8 mouse cellular contexts compared by ENCODE assay signal in genomic region chr13:23307069-23307814, GRCm38 (mm10).
DNase-seq lines count a peak whose midpoint lies in the region; ATAC-seq and TF ChIP-seq lines count a peak whose summit lies in the region.

No protein-coding gene starts in this region.

- no peak overlapping the region for H3K9ac ChIP-seq in lung, embryonic 15.5 days
- no peak overlapping the region for H3K9ac ChIP-seq in forebrain, embryonic 16.5 days (replicated peaks; ENCODE audit: low read depth, low read length)
- H3K9ac ChIP-seq in liver, postnatal 0 days (replicated peaks): no peak overlapping the region

- peaks cover 10% of the 10 kb centered on the region for H3K4me1 ChIP-seq in lung, embryonic 15.5 days
- H3K4me1 ChIP-seq in forebrain, embryonic 16.5 days (replicated peaks; ENCODE audit: control insufficient read depth, insufficient read depth, low read length): peaks cover 10% of the 10 kb centered on the region
- H3K4me1 ChIP-seq in liver, postnatal 0 days (ENCODE audit: insufficient read depth): peaks cover 2% of the 10 kb centered on the region; the same call in 1 of the 2 replicates

- 2% methylated on average over 24 of the region's 24 CpGs for WGBS in lung, embryonic 15.5 days
- WGBS in forebrain, embryonic 16.5 days: 3% methylated on average over 24 of the region's 24 CpGs
- WGBS in liver, postnatal 0 days (ENCODE audit: insufficient replicate concordance): 4% methylated on average over 24 of the region's 24 CpGs

- peak overlapping the region; percentile 49 for H3K4me2 ChIP-seq in lung, embryonic 15.5 days
- H3K4me2 ChIP-seq in forebrain, embryonic 16.5 days (ENCODE audit: low read length): peak overlapping the region; percentile 35
- H3K4me2 ChIP-seq in liver, postnatal 0 days (ENCODE audit: low read depth, low read length): peak overlapping the region; percentile 7

- no peak for TF ChIP-seq CTCF in liver, postnatal 0 days (IDR thresholded peaks at IDR 0.05; ENCODE audit: low read depth)

- H3K27me3 ChIP-seq in lung, embryonic 15.5 days: peaks cover 44% of the 10 kb centered on the region
- peaks cover 35% of the 10 kb centered on the region for H3K27me3 ChIP-seq in forebrain, embryonic 16.5 days (replicated peaks; ENCODE audit: control insufficient read depth, insufficient read depth, low read length)
- H3K27me3 ChIP-seq in liver, postnatal 0 days (ENCODE audit: insufficient read depth, low read length): peaks cover 34% of the 10 kb centered on the region

- TF ChIP-seq EP300 in liver, postnatal 0 days (IDR thresholded peaks at IDR 0.05; ENCODE audit: low read depth): no peak

- no peak overlapping the region for H3K27ac ChIP-seq in lung, embryonic 15.5 days
- H3K27ac ChIP-seq in forebrain, embryonic 16.5 days (ENCODE audit: low read length): no peak overlapping the region
- no peak overlapping the region for H3K27ac ChIP-seq in liver, postnatal 0 days (ENCODE audit: low read depth)

- H3K4me3 ChIP-seq in lung, embryonic 15.5 days: peak overlapping the region; percentile 30
- H3K4me3 ChIP-seq in forebrain, embryonic 16.5 days (replicated peaks; ENCODE audit: low read length): peak overlapping the region; percentile 15
- no peak overlapping the region for H3K4me3 ChIP-seq in liver, postnatal 0 days (ENCODE audit: low read depth, low read length)

- no peaks in the 10 kb centered on the region for H3K36me3 ChIP-seq in lung, embryonic 15.5 days
- H3K36me3 ChIP-seq in forebrain, embryonic 16.5 days (ENCODE audit: control insufficient read depth, insufficient read depth): no peaks in the 10 kb centered on the region
- H3K36me3 ChIP-seq in liver, postnatal 0 days (replicated peaks; ENCODE audit: insufficient read depth, low read length): no peaks in the 10 kb centered on the region

- no peaks in the 10 kb centered on the region for H3K9me3 ChIP-seq in lung, embryonic 15.5 days
- no peaks in the 10 kb centered on the region for H3K9me3 ChIP-seq in forebrain, embryonic 16.5 days (ENCODE audit: control insufficient read depth, low read length)
- H3K9me3 ChIP-seq in liver, postnatal 0 days (ENCODE audit: low read length): no peaks in the 10 kb centered on the region

- ATAC-seq in lung, embryonic 15.5 days (ENCODE audit: borderline replicate concordance, extremely low read depth, low FRiP score, low TSS enrichment): 0 out of 2 replicates have a peak, but pooled peaks have one; percentile 49
- ATAC-seq in forebrain, embryonic 16.5 days: peak; percentile 52; the same call in 1 of the 2 replicates
- ATAC-seq in liver, postnatal 0 days: no peak

- no peak for DNase-seq in lung, postnatal 10 days
- DNase-seq in adipocyte (ENCODE audit: low spot score): peak; percentile 16
- no peak for DNase-seq in liver, postnatal 0 days
- DNase-seq in cerebellum, adult 9-11 months: no peak
- DNase-seq in adrenal gland, postnatal 10 days: no peak
- DNase-seq in layer of hippocampus, adult 9-11 months: no peak
